Mouse (Mus musculus): ENCODE measurements at regions not wholly inside any gene's neighbourhood (a gene's known extent, or its start where the extent isn't known, plus 50 kb on each side); places are given as distances from the start of the nearest gene placed in this dataset.
A peak's percentile ranks its signal among the peaks of the same experiment; 100 is the strongest.

DNA sequence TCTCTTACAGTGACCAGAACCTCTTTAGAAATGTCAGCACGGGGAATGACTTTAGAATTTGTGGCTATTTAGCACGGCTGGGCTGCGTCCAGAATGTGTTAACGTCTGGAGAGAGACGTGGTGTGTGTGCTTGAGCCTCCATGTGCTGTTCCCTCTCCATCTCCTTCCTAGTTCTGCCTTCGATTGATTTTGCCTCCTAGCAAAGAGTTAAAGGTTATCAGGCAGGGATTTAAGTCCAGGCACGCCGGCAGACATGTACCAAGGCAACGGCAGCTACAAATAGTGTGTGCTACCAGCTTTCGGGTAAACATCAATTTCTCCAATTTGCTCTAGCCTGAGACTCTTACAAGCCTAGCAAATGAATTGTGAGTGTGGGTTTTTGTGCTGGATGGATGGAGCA, 285.7 kb downstream of the Icos start:
- Histone ChIP-seq H3K4me3 (ENCODE audit: low read depth, low read length) (no peak overlapping the region), H3K4me1 (ENCODE audit: insufficient read depth) (no peaks in the 10 kb centered on the region), H3K9ac (replicated peaks) (no peak overlapping the region), H3K4me2 (ENCODE audit: low read depth, low read length) (no peak overlapping the region), H3K9me3 (ENCODE audit: low read length) (no peaks in the 10 kb centered on the region), H3K36me3 (replicated peaks; ENCODE audit: insufficient read depth, low read length) (no peaks in the 10 kb centered on the region), H3K27ac (ENCODE audit: low read depth) (no peak overlapping the region), H3K27me3 (ENCODE audit: insufficient read depth, low read length) (no peaks in the 10 kb centered on the region)
- DNase-seq (no peak), ATAC-seq (no peak)
- WGBS (ENCODE audit: insufficient replicate concordance), result 48% methylated on average over 10 of the region's 10 CpGs
- TF ChIP-seq EP300 (IDR thresholded peaks at IDR 0.05; ENCODE audit: low read depth) (no peak), CTCF (IDR thresholded peaks at IDR 0.05; ENCODE audit: low read depth) (no peak)

DNA sequence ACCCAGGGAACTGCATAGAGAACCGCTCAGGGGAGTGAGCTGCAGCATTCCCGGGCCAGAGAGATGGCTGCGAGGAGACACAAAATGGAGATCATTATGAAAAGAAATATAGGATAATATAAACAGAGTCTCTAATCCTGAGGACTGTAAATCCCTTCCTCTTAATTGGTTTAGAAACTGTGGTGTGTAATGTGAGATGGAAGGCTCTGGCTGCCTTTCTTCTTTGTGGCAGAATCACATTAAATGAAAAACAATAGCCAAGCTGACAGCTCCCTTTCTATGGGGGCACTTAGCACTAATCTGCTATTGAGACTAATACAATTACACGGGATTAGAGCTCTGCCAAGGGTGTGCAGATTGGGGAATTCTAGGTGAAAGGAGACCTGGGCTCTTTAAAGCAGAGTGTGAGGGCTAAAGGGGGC, 288.0 kb downstream of the Icos start:
- Histone ChIP-seq H3K4me3 (ENCODE audit: low read depth, low read length) (no peak overlapping the region), H3K27me3 (ENCODE audit: insufficient read depth, low read length) (no peaks in the 10 kb centered on the region), H3K9ac (replicated peaks) (no peak overlapping the region), H3K4me2 (ENCODE audit: low read depth, low read length) (no peak overlapping the region), H3K4me1 (ENCODE audit: insufficient read depth) (no peaks in the 10 kb centered on the region), H3K9me3 (ENCODE audit: low read length) (no peaks in the 10 kb centered on the region), H3K27ac (ENCODE audit: low read depth) (no peak overlapping the region), H3K36me3 (replicated peaks; ENCODE audit: insufficient read depth, low read length) (no peaks in the 10 kb centered on the region)
- WGBS (ENCODE audit: insufficient replicate concordance), result 58% methylated on average over 4 of the region's 4 CpGs
- TF ChIP-seq EP300 (IDR thresholded peaks at IDR 0.05; ENCODE audit: low read depth) (no peak), CTCF (IDR thresholded peaks at IDR 0.05; ENCODE audit: low read depth) (no peak)
- ATAC-seq, result no peak
- DNase-seq, result no peak

DNA sequence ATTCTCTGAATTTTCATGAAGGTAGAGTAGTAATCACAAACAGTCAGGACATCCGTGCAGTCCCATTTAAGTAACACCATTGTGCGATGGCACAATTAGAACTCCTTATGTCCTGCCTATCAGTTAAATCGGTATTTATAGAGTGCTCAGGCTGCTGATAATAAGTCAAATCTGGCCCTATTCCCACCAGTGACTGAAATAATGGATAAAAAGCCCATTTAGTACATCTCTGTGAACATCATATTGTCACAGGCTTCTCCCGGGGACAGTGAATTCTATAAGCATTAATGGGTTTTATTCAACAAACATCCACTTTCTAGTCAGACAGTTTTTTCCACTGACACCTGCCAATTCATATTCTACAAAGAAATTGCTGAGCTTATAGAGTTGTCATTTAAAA, 296.1 kb downstream of the Icos start:
- H3K9me3 ChIP-seq (ENCODE audit: low read length), result no peaks in the 10 kb centered on the region
- no peaks in the 10 kb centered on the region for H3K4me1 ChIP-seq (ENCODE audit: insufficient read depth)
- whole genome bisulfite sequencing (ENCODE audit: insufficient replicate concordance), result 76% methylated on average over 4 of the region's 4 CpGs
- TF ChIP-seq EP300 (IDR thresholded peaks at IDR 0.05; ENCODE audit: low read depth) (no peak), CTCF (IDR thresholded peaks at IDR 0.05; ENCODE audit: low read depth) (no peak)
- DNase-seq, result no peak
- no peak overlapping the region for H3K27ac ChIP-seq (ENCODE audit: low read depth)
- no peak for ATAC-seq
- H3K9ac ChIP-seq (replicated peaks), result no peak overlapping the region
- no peaks in the 10 kb centered on the region for H3K27me3 ChIP-seq (ENCODE audit: insufficient read depth, low read length)
- H3K4me2 ChIP-seq (ENCODE audit: low read depth, low read length), result no peak overlapping the region
- no peaks in the 10 kb centered on the region for H3K36me3 ChIP-seq (replicated peaks; ENCODE audit: insufficient read depth, low read length)
- no peak overlapping the region for H3K4me3 ChIP-seq (ENCODE audit: low read depth, low read length)

DNA sequence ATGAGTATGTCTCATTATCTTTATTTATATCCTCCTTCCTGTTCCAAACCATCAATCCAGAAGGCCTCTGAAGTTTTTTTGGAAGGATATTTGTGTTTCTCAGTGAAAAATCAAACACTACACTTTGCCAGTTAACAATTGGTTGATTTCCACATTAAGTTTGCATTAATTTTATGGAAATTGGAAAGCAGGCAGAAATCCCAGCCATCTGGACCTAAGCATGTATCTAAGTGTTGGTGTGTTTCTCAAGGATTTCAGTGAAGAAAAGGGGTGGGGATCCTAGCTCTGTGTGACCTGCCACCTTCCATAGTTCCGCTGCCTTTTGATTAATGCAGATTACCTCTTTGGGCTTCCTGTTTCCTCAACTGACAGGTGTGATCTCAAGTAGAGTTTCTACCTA, 296.5 kb downstream of the Icos start:
- no peaks in the 10 kb centered on the region for H3K36me3 ChIP-seq (replicated peaks; ENCODE audit: insufficient read depth, low read length)
- no peak overlapping the region for H3K9ac ChIP-seq (replicated peaks)
- 70% methylated on average over 1 of the region's 1 CpGs for WGBS (ENCODE audit: insufficient replicate concordance)
- H3K27me3 ChIP-seq (ENCODE audit: insufficient read depth, low read length), result no peaks in the 10 kb centered on the region
- no peak overlapping the region for H3K4me3 ChIP-seq (ENCODE audit: low read depth, low read length)
- H3K9me3 ChIP-seq (ENCODE audit: low read length), result no peaks in the 10 kb centered on the region
- no peak overlapping the region for H3K4me2 ChIP-seq (ENCODE audit: low read depth, low read length)
- ATAC-seq (no peak), DNase-seq (no peak)
- no peak overlapping the region for H3K27ac ChIP-seq (ENCODE audit: low read depth)
- TF ChIP-seq CTCF (IDR thresholded peaks at IDR 0.05; ENCODE audit: low read depth) (no peak), EP300 (IDR thresholded peaks at IDR 0.05; ENCODE audit: low read depth) (no peak)
- H3K4me1 ChIP-seq (ENCODE audit: insufficient read depth), result no peaks in the 10 kb centered on the region

DNA sequence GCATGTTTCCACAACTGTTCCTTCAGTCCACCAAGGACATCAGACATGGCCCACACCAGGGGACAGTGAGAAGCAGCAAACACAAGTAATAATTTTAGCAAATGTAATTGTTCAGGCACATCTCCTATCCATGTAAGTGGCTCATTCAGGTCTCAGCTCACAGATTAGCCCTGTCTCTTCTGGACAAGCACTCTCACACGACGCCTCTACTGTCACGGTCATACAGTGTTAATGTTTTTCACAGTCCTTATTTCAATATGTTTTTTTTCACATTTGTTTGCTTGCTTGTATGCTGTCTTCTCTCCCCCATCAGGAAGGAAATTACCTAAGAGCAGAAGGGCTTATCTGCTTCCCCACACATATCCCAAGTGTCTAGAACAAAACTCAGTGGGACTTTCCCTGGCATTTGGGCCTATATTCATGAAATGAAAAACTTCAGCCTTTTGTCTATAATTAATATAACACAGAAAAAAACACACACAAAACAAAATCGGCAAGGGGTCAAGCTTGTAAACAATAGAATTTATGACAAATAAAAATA, 299.5 kb downstream of the Icos start:
- Histone ChIP-seq H3K27ac (ENCODE audit: low read depth) (no peak overlapping the region), H3K4me1 (ENCODE audit: insufficient read depth) (no peaks in the 10 kb centered on the region), H3K36me3 (replicated peaks; ENCODE audit: insufficient read depth, low read length) (no peaks in the 10 kb centered on the region), H3K9ac (replicated peaks) (no peak overlapping the region), H3K4me2 (ENCODE audit: low read depth, low read length) (no peak overlapping the region), H3K9me3 (ENCODE audit: low read length) (no peaks in the 10 kb centered on the region), H3K4me3 (ENCODE audit: low read depth, low read length) (no peak overlapping the region), H3K27me3 (ENCODE audit: insufficient read depth, low read length) (no peaks in the 10 kb centered on the region)
- 51% methylated on average over 4 of the region's 4 CpGs for WGBS (ENCODE audit: insufficient replicate concordance)
- ATAC-seq (no peak), DNase-seq (no peak)
- TF ChIP-seq EP300 (IDR thresholded peaks at IDR 0.05; ENCODE audit: low read depth), result 0 out of 2 replicates have a peak, but pooled peaks have one; percentile 8
- TF ChIP-seq CTCF (IDR thresholded peaks at IDR 0.05; ENCODE audit: low read depth), result no peak

DNA sequence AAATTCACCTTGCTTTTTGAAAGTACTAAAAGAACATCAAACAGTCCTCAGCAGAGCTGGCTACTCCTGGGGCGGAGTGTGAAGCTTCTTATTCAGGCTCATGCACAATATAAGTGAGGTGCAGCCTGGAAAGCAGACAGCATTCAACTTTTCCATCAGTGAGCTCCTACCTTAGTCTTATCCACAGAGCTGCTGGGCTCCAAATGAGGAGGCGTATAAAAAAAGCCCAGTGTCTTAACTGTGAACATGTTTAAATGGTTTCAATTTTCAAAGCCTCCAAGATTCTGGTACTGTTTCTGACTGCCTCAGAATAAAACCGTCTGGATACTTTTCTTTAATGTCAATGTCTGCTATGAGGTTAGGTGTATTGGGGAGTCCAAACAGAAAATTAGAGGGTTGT, 310.5 kb downstream of the Icos start:
- TF ChIP-seq EP300 (IDR thresholded peaks at IDR 0.05; ENCODE audit: low read depth) (no peak), CTCF (IDR thresholded peaks at IDR 0.05; ENCODE audit: low read depth) (no peak)
- no peaks in the 10 kb centered on the region for H3K4me1 ChIP-seq (ENCODE audit: insufficient read depth)

DNA sequence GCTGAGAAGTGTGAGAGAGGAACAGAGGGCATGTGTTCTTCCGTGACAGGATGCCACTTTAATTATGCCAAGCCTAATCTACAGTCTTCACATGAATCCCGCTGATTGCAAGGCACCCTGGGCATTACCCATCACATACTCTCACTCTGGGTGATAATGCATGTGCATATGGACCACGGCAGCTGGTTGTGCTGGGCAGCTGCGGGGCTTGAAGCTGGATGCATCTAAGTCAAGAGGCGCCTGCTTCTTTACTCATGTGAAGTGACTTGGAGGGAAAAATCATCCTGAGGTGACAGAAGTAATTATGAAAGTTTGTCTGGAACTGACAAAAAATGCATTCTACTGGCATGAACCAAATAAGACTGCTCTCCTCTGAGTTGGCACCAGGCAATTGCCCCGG, 311.2 kb downstream of the Icos start:
- WGBS (ENCODE audit: insufficient replicate concordance), result 76% methylated on average over 6 of the region's 6 CpGs
- DNase-seq, result no peak
- no peak overlapping the region for H3K4me3 ChIP-seq (ENCODE audit: low read depth, low read length)
- ATAC-seq, result no peak
- no peaks in the 10 kb centered on the region for H3K27me3 ChIP-seq (ENCODE audit: insufficient read depth, low read length)
- H3K36me3 ChIP-seq (replicated peaks; ENCODE audit: insufficient read depth, low read length), result no peaks in the 10 kb centered on the region
- H3K4me2 ChIP-seq (ENCODE audit: low read depth, low read length), result no peak overlapping the region
- H3K9ac ChIP-seq (replicated peaks), result no peak overlapping the region
- H3K27ac ChIP-seq (ENCODE audit: low read depth), result no peak overlapping the region
- no peak for TF ChIP-seq CTCF (IDR thresholded peaks at IDR 0.05; ENCODE audit: low read depth)
- TF ChIP-seq EP300 (IDR thresholded peaks at IDR 0.05; ENCODE audit: low read depth), result no peak
- no peaks in the 10 kb centered on the region for H3K4me1 ChIP-seq (ENCODE audit: insufficient read depth)
- H3K9me3 ChIP-seq (ENCODE audit: low read length), result 0 out of 2 replicates have a peak, but pooled peaks cover 2% of the 10 kb centered on the region

More for the DNA sequence above, 310.5 kb downstream of the Icos start:
- Histone ChIP-seq H3K27me3 (ENCODE audit: insufficient read depth, low read length) (no peaks in the 10 kb centered on the region), H3K4me2 (ENCODE audit: low read depth, low read length) (no peak overlapping the region), H3K4me3 (ENCODE audit: low read depth, low read length) (no peak overlapping the region), H3K9me3 (ENCODE audit: low read length) (0 out of 2 replicates have a peak, but pooled peaks cover 2% of the 10 kb centered on the region), H3K36me3 (replicated peaks; ENCODE audit: insufficient read depth, low read length) (no peaks in the 10 kb centered on the region), H3K9ac (replicated peaks) (no peak overlapping the region), H3K27ac (ENCODE audit: low read depth) (no peak overlapping the region)
- WGBS (ENCODE audit: insufficient replicate concordance), result 79% methylated on average over 3 of the region's 3 CpGs
- DNase-seq (no peak), ATAC-seq (no peak)
